Mouse (Mus musculus) lung, adult 2 months (tissue): Measurements from ENCODE around the gene Gemin4.
"Not testable (repeated sequence)": the region's sequence is repeated elsewhere in the genome, so short reads cannot be mapped to it uniquely, and the experiment has no call there.

Source experiments
- CTCF ChIP-seq: fragments of 200-500 bp; IDR thresholded peaks from 2 replicates; pipeline ENCODE4 v1.5.1; 2011; ENCODE audit warnings: mild to moderate bottlenecking, low read length, control low read depth; ENCODE audit not compliant: insufficient read depth
- POLR2A ChIP-seq: fragments of 200-500 bp; IDR thresholded peaks from 2 replicates; pipeline ENCODE4 v1.6.1; 2011; ENCODE audit warnings: low read depth, mild to moderate bottlenecking, control low read depth, low read length, borderline replicate concordance; ENCODE audit errors: extremely low read depth

DNA sequence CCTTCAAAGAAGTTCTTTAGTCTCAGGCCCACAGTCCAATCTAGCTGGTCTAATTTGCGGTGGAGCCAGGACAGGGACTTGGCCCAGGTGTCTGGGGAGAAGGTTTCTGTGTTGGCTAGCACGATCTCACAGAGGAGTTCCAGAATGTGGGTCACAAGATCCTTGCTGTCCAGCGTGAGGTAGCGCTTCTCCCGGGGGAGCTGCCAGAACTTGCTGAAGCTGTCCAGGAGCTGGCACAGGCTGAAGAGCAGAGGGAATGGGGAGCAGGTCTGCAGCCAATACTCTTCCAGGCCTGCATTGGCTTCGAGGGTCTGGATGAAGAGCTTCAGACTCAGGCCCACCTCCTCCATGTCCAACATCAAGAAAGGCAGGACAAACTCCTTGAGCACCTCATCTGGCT lies 5.9 kb downstream of the Gemin4 start:
- TF ChIP-seq CTCF, POLR2A: not testable (repeated sequence)
